Mouse (Mus musculus): ENCODE measurements at regions not wholly inside any gene's neighbourhood (a gene's known extent, or its start where the extent isn't known, plus 50 kb on each side); places are given as distances from the start of the nearest gene placed in this dataset.
"Not testable (repeated sequence)": the region's sequence is repeated elsewhere in the genome, so short reads cannot be mapped to it uniquely, and the experiment has no call there.

GRCm38 (mm10) chr4:145774884-145775283 lies 93.7 kb upstream of the Zfp986 start:
- TF ChIP-seq CTCF (IDR thresholded peaks at IDR 0.05; ENCODE audit: low read depth, low read length); GATA1 (IDR thresholded peaks at IDR 0.05; ENCODE audit: borderline replicate concordance, low read length): not testable (repeated sequence)
